In genomic region chr3:116512151-116512903, GRCm38 (mm10) we compare ENCODE assay signal across 8 mouse cellular contexts. TPM values are rescaled to one million over a fixed set of nuclear protein-coding genes. Genes with fewer than 3 reads are reported as not detected.
DNase-seq lines count a peak whose midpoint lies in the region; ATAC-seq and TF ChIP-seq lines count a peak whose summit lies in the region.

No protein-coding gene starts in this region.

- intact Hi-C loops in left cerebral cortex, postnatal 4 days (cut with DNase I) = no loop called here

- H3K4me1 ChIP-seq in embryonic facial prominence, embryonic 15.5 days = peaks cover 14% of the 10 kb centered on the region
- H3K4me1 ChIP-seq in intestine, embryonic 15.5 days (replicated peaks) = peaks cover 11% of the 10 kb centered on the region; the same call in 1 of the 2 replicates
- peaks cover 6% of the 10 kb centered on the region; the same call in 1 of the 2 replicates for H3K4me1 ChIP-seq in lung, postnatal 0 days (ENCODE audit: insufficient read depth, low read depth, low read length)
- no peaks in the 10 kb centered on the region; the same call in 1 of the 2 replicates for H3K4me1 ChIP-seq in testis, adult 2 months (ENCODE audit: control insufficient read depth, insufficient read depth, low read length)

- TF ChIP-seq EP300 in lung, postnatal 0 days (IDR thresholded peaks at IDR 0.05) = no peak

- no peak for ATAC-seq in embryonic facial prominence, embryonic 15.5 days (ENCODE audit: insufficient number of reproducible peaks, low FRiP score, low TSS enrichment, low read depth)
- peak; percentile 30 for ATAC-seq in intestine, embryonic 15.5 days
- ATAC-seq in lung, postnatal 0 days = peak; percentile 36

- H3K9me3 ChIP-seq in embryonic facial prominence, embryonic 15.5 days (replicated peaks) = no peaks in the 10 kb centered on the region
- H3K9me3 ChIP-seq in intestine, embryonic 15.5 days = no peaks in the 10 kb centered on the region
- no peaks in the 10 kb centered on the region for H3K9me3 ChIP-seq in lung, postnatal 0 days (ENCODE audit: low read length)

- TF ChIP-seq POLR2A in testis, adult 2 months (IDR thresholded peaks at IDR 0.05; ENCODE audit: control insufficient read depth, low read depth, low read length) = no peak

- no peak overlapping the region for H3K27ac ChIP-seq in embryonic facial prominence, embryonic 15.5 days (replicated peaks)
- H3K27ac ChIP-seq in intestine, embryonic 15.5 days = no peak overlapping the region
- peak overlapping the region; percentile 51; the same call in 1 of the 2 replicates for H3K27ac ChIP-seq in lung, postnatal 0 days (ENCODE audit: low read length)
- no peak overlapping the region for H3K27ac ChIP-seq in testis, adult 2 months (ENCODE audit: control insufficient read depth, insufficient read depth, low read depth, low read length)

- WGBS in embryonic facial prominence, embryonic 15.5 days = 37% methylated on average over 12 of the region's 12 CpGs
- 41% methylated on average over 12 of the region's 12 CpGs for WGBS in intestine, embryonic 15.5 days
- WGBS in lung, postnatal 0 days = 31% methylated on average over 12 of the region's 12 CpGs

- peak; percentile 44 for TF ChIP-seq CTCF in lung, postnatal 0 days (IDR thresholded peaks at IDR 0.05)
- peak; percentile 52; the same call in 1 of the 2 replicates for TF ChIP-seq CTCF in testis, adult 2 months (IDR thresholded peaks at IDR 0.05; ENCODE audit: control insufficient read depth, insufficient read depth, insufficient replicate concordance, low read depth, low read length)

- H3K9ac ChIP-seq in embryonic facial prominence, embryonic 15.5 days = no peak overlapping the region
- no peak overlapping the region for H3K9ac ChIP-seq in intestine, embryonic 15.5 days
- H3K9ac ChIP-seq in lung, postnatal 0 days (replicated peaks; ENCODE audit: low read depth) = no peak overlapping the region

- peak overlapping the region; percentile 67 for H3K4me3 ChIP-seq in embryonic facial prominence, embryonic 15.5 days (replicated peaks)
- peak overlapping the region; percentile 54 for H3K4me3 ChIP-seq in intestine, embryonic 15.5 days (replicated peaks)
- peak overlapping the region; percentile 60 for H3K4me3 ChIP-seq in lung, postnatal 0 days (ENCODE audit: low read depth, low read length)
- H3K4me3 ChIP-seq in testis, adult 2 months (ENCODE audit: control insufficient read depth, low read depth, low read length) = peak overlapping the region; percentile 91

- H3K4me2 ChIP-seq in embryonic facial prominence, embryonic 15.5 days (replicated peaks) = peak overlapping the region; percentile 76
- H3K4me2 ChIP-seq in intestine, embryonic 15.5 days (replicated peaks) = peak overlapping the region; percentile 74
- peak overlapping the region; percentile 77 for H3K4me2 ChIP-seq in lung, postnatal 0 days (replicated peaks; ENCODE audit: low read depth, low read length)

- peak; percentile 45 for DNase-seq in left cerebral cortex, postnatal 4 days
- DNase-seq in left cerebral cortex, adult 11 months (ENCODE audit: low spot score) = no peak
- DNase-seq in R1 (ENCODE audit: low read depth, low spot score) = peak; percentile 93
- DNase-seq in lung, postnatal 0 days (ENCODE audit: low spot score) = no peak
- DNase-seq in MN1 (ENCODE audit: low spot score) = no peak

- no peaks in the 10 kb centered on the region for H3K27me3 ChIP-seq in embryonic facial prominence, embryonic 15.5 days
- H3K27me3 ChIP-seq in intestine, embryonic 15.5 days (replicated peaks) = no peaks in the 10 kb centered on the region
- H3K27me3 ChIP-seq in lung, postnatal 0 days (replicated peaks; ENCODE audit: insufficient read depth, low read length) = no peaks in the 10 kb centered on the region
- no peaks in the 10 kb centered on the region for H3K27me3 ChIP-seq in testis, adult 2 months (ENCODE audit: control insufficient read depth, insufficient read depth, low read length)

- H3K36me3 ChIP-seq in embryonic facial prominence, embryonic 15.5 days = no peaks in the 10 kb centered on the region
- no peaks in the 10 kb centered on the region for H3K36me3 ChIP-seq in intestine, embryonic 15.5 days
- H3K36me3 ChIP-seq in lung, postnatal 0 days (ENCODE audit: insufficient read depth, low read length) = no peaks in the 10 kb centered on the region
- H3K36me3 ChIP-seq in testis, adult 2 months (ENCODE audit: control insufficient read depth, insufficient read depth, low read length) = no peaks in the 10 kb centered on the region

RNA-seq across cellular contexts. Expression of gene Dbt, which starts 0.5 kb away (rescaled TPM):
- 10 to 100 TPM; 13.8 to 16.2 TPM for total RNA-seq in left cerebral cortex, postnatal 4 days (2021)
- 15.1 and 15.9 TPM in 2 replicates for polyA plus RNA-seq in embryonic facial prominence, embryonic 15.5 days (2015; fragmentation: Nextera tagmentation; extraction: Ambion mirVana)
- 18.1 and 20.8 TPM in 2 replicates for polyA plus RNA-seq in intestine, embryonic 15.5 days (2015; fragmentation: Nextera tagmentation; extraction: Ambion mirVana)
- 6.1 and 8.4 TPM in 2 replicates for polyA plus RNA-seq in lung, postnatal 0 days (2015; fragmentation: Nextera tagmentation; extraction: Ambion mirVana)
- 2.2 and 2.6 TPM in 2 replicates for polyA plus RNA-seq in testis, adult 2 months (2012; rRNA removed)

RNA-seq across cellular contexts. Expression of gene Rtca, which starts 4.3 kb away (rescaled TPM):
- 10 to 100 TPM; 67.5 to 71.1 TPM for total RNA-seq in left cerebral cortex, postnatal 4 days (2021)
- 67.6 and 68.6 TPM in 2 replicates for polyA plus RNA-seq in embryonic facial prominence, embryonic 15.5 days (2015; fragmentation: Nextera tagmentation; extraction: Ambion mirVana)
- polyA plus RNA-seq in intestine, embryonic 15.5 days (2015; fragmentation: Nextera tagmentation; extraction: Ambion mirVana) = 64.2 and 68.9 TPM in 2 replicates
- polyA plus RNA-seq in lung, postnatal 0 days (2015; fragmentation: Nextera tagmentation; extraction: Ambion mirVana) = 42.9 and 45.4 TPM in 2 replicates
- 98.8 and 100 TPM in 2 replicates for polyA plus RNA-seq in testis, adult 2 months (2012; rRNA removed)

RNA-seq across cellular contexts. Expression of gene Lrrc39, which starts 50.4 kb away (rescaled TPM):
- total RNA-seq in left cerebral cortex, postnatal 4 days (2021) = not detected
- 1.3 and 1.6 TPM in 2 replicates for polyA plus RNA-seq in embryonic facial prominence, embryonic 15.5 days (2015; fragmentation: Nextera tagmentation; extraction: Ambion mirVana)
- polyA plus RNA-seq in intestine, embryonic 15.5 days (2015; fragmentation: Nextera tagmentation; extraction: Ambion mirVana) = 3.5 and 3.6 TPM in 2 replicates
- 0.42 and 0.61 TPM in 2 replicates for polyA plus RNA-seq in lung, postnatal 0 days (2015; fragmentation: Nextera tagmentation; extraction: Ambion mirVana)
- polyA plus RNA-seq in testis, adult 2 months (2012; rRNA removed) = 0.02 TPM in 1 of 2 replicates, not detected in the other

Comparison
In these comparisons a context has a peak if more than half of its experiments do, and no peak if none do; other contexts are left out.
1. DNase-seq: peak in left cerebral cortex, postnatal 4 days (single experiment) and R1 (single experiment); none in left cerebral cortex, adult 11 months (single experiment), lung, postnatal 0 days (single experiment) and MN1 (single experiment).
2. Peak in every context shown above with its lines, with median percentiles within 50 percentile points of each other: H3K4me2 ChIP-seq and H3K4me3 ChIP-seq.